Mouse (Mus musculus) thymus, postnatal 14 days (tissue): ENCODE data around the gene Steap4.
"Not testable (repeated sequence)": the region's sequence is repeated elsewhere in the genome, so short reads cannot be mapped to it uniquely, and the experiment has no call there.

Experiments
- DNase-seq: peaks from one replicate; pipeline ENCODE4 v3.0.0; 2021

Steap4 gene

GRCm38 (mm10) chr5:7991631-7992030 lies 31.4 kb downstream of the Steap4 start:
- not testable (repeated sequence) for DNase-seq

DNA sequence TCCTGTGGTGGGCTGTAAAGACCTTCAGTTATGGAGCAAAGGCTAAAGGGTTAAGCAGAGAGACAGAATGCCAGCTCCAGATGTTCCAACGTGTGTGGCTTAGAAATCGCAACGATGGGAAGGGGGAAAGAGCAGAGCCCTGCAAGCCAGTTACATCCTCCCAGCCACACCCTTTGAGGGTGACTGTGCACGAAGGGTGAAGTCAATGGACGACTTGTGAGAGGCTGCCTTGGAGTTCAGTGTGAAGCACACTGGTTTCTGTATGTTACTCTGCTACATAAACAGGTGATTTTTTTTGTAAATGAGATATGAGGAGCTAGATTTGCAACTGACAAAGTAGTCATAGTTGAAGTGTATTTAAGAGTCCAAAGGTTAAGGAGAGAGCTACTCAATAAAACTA lies 33.5 kb downstream of the Steap4 start:
- DNase-seq, result no peak

DNA sequence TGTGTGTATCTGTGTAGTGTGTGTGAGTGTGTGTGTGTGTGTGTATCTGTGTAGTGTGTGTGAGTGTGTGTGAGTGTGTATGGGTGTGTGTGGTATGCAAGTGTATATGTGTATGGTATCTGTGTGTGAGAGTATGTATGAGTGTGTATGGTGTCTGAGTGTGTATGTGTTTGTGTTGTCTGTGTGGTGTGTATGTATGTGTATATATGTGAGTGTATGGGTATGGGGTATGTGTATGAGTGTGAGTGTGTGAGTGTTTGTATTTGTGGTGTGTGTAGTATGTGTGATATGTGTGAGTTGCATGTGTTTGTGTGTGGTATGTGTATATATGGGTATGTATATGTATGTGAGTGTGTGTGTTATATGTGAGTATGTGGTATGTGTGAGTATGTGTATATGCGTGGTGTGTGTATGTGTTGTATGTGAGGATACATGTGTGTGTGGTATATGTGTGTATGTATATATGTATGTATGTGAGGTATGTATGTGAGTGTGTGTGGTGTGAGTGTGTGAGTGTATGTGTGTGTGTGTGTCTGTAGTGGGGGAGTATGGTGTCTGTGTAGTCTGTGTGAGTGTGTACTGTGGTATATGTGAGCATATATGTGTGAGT lies 35.1 kb downstream of the Steap4 start:
- DNase-seq, result no peak

DNA sequence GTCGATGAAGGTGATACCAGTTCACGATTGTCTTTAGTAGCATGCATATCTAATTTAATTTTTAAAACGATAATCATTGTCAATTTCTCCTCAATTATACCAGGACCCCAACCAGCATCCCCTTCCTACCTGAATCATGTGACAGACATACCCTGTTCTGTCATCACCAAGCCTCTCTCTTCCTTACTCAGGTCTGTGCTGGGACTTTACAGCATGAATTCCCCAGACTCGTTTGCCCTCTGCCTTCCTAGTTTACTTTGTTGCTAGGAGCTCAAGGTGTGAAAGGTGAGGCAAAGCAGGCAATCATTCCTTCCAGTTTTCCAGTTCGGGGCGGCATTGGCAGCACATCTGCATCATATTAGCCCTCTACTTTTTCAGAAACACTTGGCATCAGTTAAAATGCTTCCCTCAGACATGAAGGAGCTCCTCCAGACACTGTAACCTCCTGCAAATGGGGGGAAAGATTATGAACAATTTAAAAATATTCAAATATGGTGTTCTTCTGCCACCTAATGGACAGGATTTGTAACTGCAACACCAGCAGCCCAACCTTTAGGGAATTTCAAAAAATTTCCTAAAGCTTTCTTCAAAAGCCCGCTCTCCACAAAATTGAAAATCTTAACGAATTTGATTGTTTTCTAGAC lies 36.3 kb downstream of the Steap4 start:
- DNase-seq, result no peak

DNA sequence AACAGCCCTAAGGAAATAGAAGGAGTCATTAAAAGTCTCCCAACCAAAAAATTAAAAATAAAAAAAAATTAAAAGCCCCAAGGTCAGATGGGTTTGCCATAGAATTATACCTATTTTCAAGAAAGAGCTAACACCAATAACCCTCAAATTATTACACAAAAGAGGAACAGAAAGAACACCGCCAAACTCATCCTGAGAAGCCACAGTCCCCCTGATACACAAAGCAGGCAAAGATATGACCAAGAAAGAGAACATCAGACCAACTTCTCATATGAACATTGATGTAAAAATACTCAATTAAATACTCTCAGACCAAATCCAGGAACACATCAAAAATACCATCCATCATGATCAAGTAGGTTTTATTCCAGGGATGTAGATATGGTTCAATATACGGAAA lies 36.8 kb downstream of the Steap4 start:
- no peak for DNase-seq

GRCm38 (mm10) chr5:8000466-8000865 lies 40.2 kb downstream of the Steap4 start:
- no peak for DNase-seq

- no peak for DNase-seq
These were observed 42.6 kb downstream of the Steap4 start for GRCm38 (mm10) chr5:8002827-8003226.

GRCm38 (mm10) chr5:8013276-8013675 lies 53.0 kb downstream of the Steap4 start:
- DNase-seq, result no peak
